Mouse (Mus musculus): ENCODE measurements at regions not wholly inside any gene's neighbourhood (a gene's known extent, or its start where the extent isn't known, plus 50 kb on each side); places are given as distances from the start of the nearest gene placed in this dataset.
A peak's percentile ranks its signal among the peaks of the same experiment; 100 is the strongest.

GRCm38 (mm10) chr17:64922235-64922634, 86.4 kb upstream of the 4930583I09Rik start:
- H3K4me3 ChIP-seq (replicated peaks; ENCODE audit: low read length): no peak overlapping the region
- no peaks in the 10 kb centered on the region for H3K36me3 ChIP-seq (ENCODE audit: control insufficient read depth, insufficient read depth, low read length)
- DNase-seq (ENCODE audit: low spot score): no peak
- TF ChIP-seq POLR2A (IDR thresholded peaks at IDR 0.05; ENCODE audit: borderline replicate concordance, extremely low read depth, insufficient read depth, insufficient read length): no peak
- no peak overlapping the region for H3K27ac ChIP-seq (replicated peaks; ENCODE audit: low read depth, low read length)
- no peaks in the 10 kb centered on the region for H3K9me3 ChIP-seq (ENCODE audit: control insufficient read depth, low read length)
- WGBS: 87% methylated on average over 4 of the region's 4 CpGs
- no peak overlapping the region for H3K4me2 ChIP-seq (replicated peaks; ENCODE audit: low read depth, low read length, severe bottlenecking)
- H3K27me3 ChIP-seq (ENCODE audit: control insufficient read depth, insufficient read depth, low read length): no peaks in the 10 kb centered on the region
- ATAC-seq (ENCODE audit: low FRiP score, low read depth): no peak
- no peak overlapping the region for H3K9ac ChIP-seq (ENCODE audit: low read depth, low read length, severe bottlenecking)
- H3K4me1 ChIP-seq (ENCODE audit: control insufficient read depth, insufficient read depth, low read length): no peaks in the 10 kb centered on the region

GRCm38 (mm10) chr17:64920236-64920635, 84.4 kb upstream of the 4930583I09Rik start:
- Histone ChIP-seq H3K27me3 (ENCODE audit: control insufficient read depth, insufficient read depth, low read length) (no peaks in the 10 kb centered on the region), H3K4me3 (replicated peaks; ENCODE audit: low read length) (no peak overlapping the region), H3K9me3 (ENCODE audit: control insufficient read depth, low read length) (no peaks in the 10 kb centered on the region), H3K4me1 (ENCODE audit: control insufficient read depth, insufficient read depth, low read length) (peaks cover 14% of the 10 kb centered on the region), H3K27ac (replicated peaks; ENCODE audit: low read depth, low read length) (no peak overlapping the region), H3K4me2 (replicated peaks; ENCODE audit: low read depth, low read length, severe bottlenecking) (no peak overlapping the region), H3K9ac (ENCODE audit: low read depth, low read length, severe bottlenecking) (no peak overlapping the region), H3K36me3 (ENCODE audit: control insufficient read depth, insufficient read depth, low read length) (no peaks in the 10 kb centered on the region)
- WGBS: 70% methylated on average over 2 of the region's 2 CpGs
- ATAC-seq (ENCODE audit: low FRiP score, low read depth) (no peak), DNase-seq (ENCODE audit: low spot score) (no peak)
- no peak for TF ChIP-seq POLR2A (IDR thresholded peaks at IDR 0.05; ENCODE audit: borderline replicate concordance, extremely low read depth, insufficient read depth, insufficient read length)

- Histone ChIP-seq H3K9ac (ENCODE audit: low read depth, low read length, severe bottlenecking) (no peak overlapping the region), H3K9me3 (ENCODE audit: control insufficient read depth, low read length) (no peaks in the 10 kb centered on the region), H3K4me3 (replicated peaks; ENCODE audit: low read length) (no peak overlapping the region), H3K4me1 (ENCODE audit: control insufficient read depth, insufficient read depth, low read length) (peaks cover 27% of the 10 kb centered on the region), H3K27ac (replicated peaks; ENCODE audit: low read depth, low read length) (no peak overlapping the region), H3K36me3 (ENCODE audit: control insufficient read depth, insufficient read depth, low read length) (no peaks in the 10 kb centered on the region), H3K27me3 (ENCODE audit: control insufficient read depth, insufficient read depth, low read length) (no peaks in the 10 kb centered on the region), H3K4me2 (replicated peaks; ENCODE audit: low read depth, low read length, severe bottlenecking) (no peak overlapping the region)
- TF ChIP-seq POLR2A (IDR thresholded peaks at IDR 0.05; ENCODE audit: borderline replicate concordance, extremely low read depth, insufficient read depth, insufficient read length): no peak
- ATAC-seq (ENCODE audit: low FRiP score, low read depth): no peak
- 91% methylated on average over 4 of the region's 4 CpGs for WGBS
- no peak for DNase-seq (ENCODE audit: low spot score)
Observed at GRCm38 (mm10) chr17:64917830-64918229, 82.0 kb upstream of the 4930583I09Rik start.

- Histone ChIP-seq H3K9me3 (ENCODE audit: control insufficient read depth, low read length) (no peaks in the 10 kb centered on the region), H3K4me3 (replicated peaks; ENCODE audit: low read length) (no peak overlapping the region), H3K27ac (replicated peaks; ENCODE audit: low read depth, low read length) (no peak overlapping the region), H3K9ac (ENCODE audit: low read depth, low read length, severe bottlenecking) (no peak overlapping the region), H3K27me3 (ENCODE audit: control insufficient read depth, insufficient read depth, low read length) (no peaks in the 10 kb centered on the region), H3K4me1 (ENCODE audit: control insufficient read depth, insufficient read depth, low read length) (peaks cover 27% of the 10 kb centered on the region), H3K36me3 (ENCODE audit: control insufficient read depth, insufficient read depth, low read length) (no peaks in the 10 kb centered on the region), H3K4me2 (replicated peaks; ENCODE audit: low read depth, low read length, severe bottlenecking) (no peak overlapping the region)
- ATAC-seq (ENCODE audit: low FRiP score, low read depth) (no peak), DNase-seq (ENCODE audit: low spot score) (peak; percentile 70)
- TF ChIP-seq POLR2A (IDR thresholded peaks at IDR 0.05; ENCODE audit: borderline replicate concordance, extremely low read depth, insufficient read depth, insufficient read length): no peak
- 51% methylated on average over 6 of the region's 6 CpGs for WGBS
Observed at GRCm38 (mm10) chr17:64916657-64917056, 80.8 kb upstream of the 4930583I09Rik start.

GRCm38 (mm10) chr17:64915708-64916107, 79.8 kb upstream of the 4930583I09Rik start:
- ATAC-seq (ENCODE audit: low FRiP score, low read depth): no peak
- no peak for TF ChIP-seq POLR2A (IDR thresholded peaks at IDR 0.05; ENCODE audit: borderline replicate concordance, extremely low read depth, insufficient read depth, insufficient read length)
- no peaks in the 10 kb centered on the region for H3K36me3 ChIP-seq (ENCODE audit: control insufficient read depth, insufficient read depth, low read length)
- H3K4me2 ChIP-seq (replicated peaks; ENCODE audit: low read depth, low read length, severe bottlenecking): no peak overlapping the region
- WGBS: 21% methylated on average over 3 of the region's 3 CpGs
- H3K4me3 ChIP-seq (replicated peaks; ENCODE audit: low read length): no peak overlapping the region
- H3K4me1 ChIP-seq (ENCODE audit: control insufficient read depth, insufficient read depth, low read length): peaks cover 27% of the 10 kb centered on the region
- no peak for DNase-seq (ENCODE audit: low spot score)
- H3K9ac ChIP-seq (ENCODE audit: low read depth, low read length, severe bottlenecking): no peak overlapping the region
- H3K27ac ChIP-seq (replicated peaks; ENCODE audit: low read depth, low read length): no peak overlapping the region
- H3K27me3 ChIP-seq (ENCODE audit: control insufficient read depth, insufficient read depth, low read length): no peaks in the 10 kb centered on the region
- no peaks in the 10 kb centered on the region for H3K9me3 ChIP-seq (ENCODE audit: control insufficient read depth, low read length)

- no peaks in the 10 kb centered on the region for H3K36me3 ChIP-seq (ENCODE audit: control insufficient read depth, insufficient read depth, low read length)
- TF ChIP-seq POLR2A (IDR thresholded peaks at IDR 0.05; ENCODE audit: borderline replicate concordance, extremely low read depth, insufficient read depth, insufficient read length): no peak
- no peaks in the 10 kb centered on the region for H3K9me3 ChIP-seq (ENCODE audit: control insufficient read depth, low read length)
- 36% methylated on average over 4 of the region's 4 CpGs for WGBS
- H3K4me2 ChIP-seq (replicated peaks; ENCODE audit: low read depth, low read length, severe bottlenecking): no peak overlapping the region
- H3K4me1 ChIP-seq (ENCODE audit: control insufficient read depth, insufficient read depth, low read length): peaks cover 27% of the 10 kb centered on the region
- no peak for DNase-seq (ENCODE audit: low spot score)
- H3K27me3 ChIP-seq (ENCODE audit: control insufficient read depth, insufficient read depth, low read length): no peaks in the 10 kb centered on the region
- H3K27ac ChIP-seq (replicated peaks; ENCODE audit: low read depth, low read length): no peak overlapping the region
- no peak overlapping the region for H3K4me3 ChIP-seq (replicated peaks; ENCODE audit: low read length)
- H3K9ac ChIP-seq (ENCODE audit: low read depth, low read length, severe bottlenecking): no peak overlapping the region
- ATAC-seq (ENCODE audit: low FRiP score, low read depth): no peak
Observed at GRCm38 (mm10) chr17:64915025-64915424, 79.2 kb upstream of the 4930583I09Rik start.
